Mouse (Mus musculus) kidney, postnatal 36 days (tissue): ENCODE results near the gene Foxf1.

Experiments
- DNase-seq, 2 experiments: peaks; one replicate each; pipeline ENCODE4 v3.0.0; 2021 to 2022; ENCODE audit warnings: mixed read lengths in 2 of 2

Gene Foxf1

GRCm38 (mm10) chr8:121082218-121083092 is 1.7 kb upstream of the Foxf1 start:
- DNase-seq: no peak

- peak; percentile 71 to 80 for DNase-seq
Measured at GRCm38 (mm10) chr8:121083093-121083935, 872 bp upstream of the Foxf1 start.

- DNase-seq: no peak
Measured at GRCm38 (mm10) chr8:121083936-121084209, 313 bp upstream of the Foxf1 start.

GRCm38 (mm10) chr8:121085011-121085410 is 825 bp downstream of the Foxf1 start:
- DNase-seq: no peak

- no peak for DNase-seq
Measured at GRCm38 (mm10) chr8:121085561-121085960, 1.4 kb downstream of the Foxf1 start.

- DNase-seq: no peak
Measured at GRCm38 (mm10) chr8:121086004-121086900, 2.1 kb downstream of the Foxf1 start.

- no peak for DNase-seq
Measured at GRCm38 (mm10) chr8:121088281-121088680, 4.1 kb downstream of the Foxf1 start.

GRCm38 (mm10) chr8:121088871-121089630 is 4.9 kb downstream of the Foxf1 start:
- no peak for DNase-seq

- no peak for DNase-seq
Measured at GRCm38 (mm10) chr8:121089631-121090380, 5.6 kb downstream of the Foxf1 start.

- no peak for DNase-seq
Measured at GRCm38 (mm10) chr8:121090716-121091115, 6.5 kb downstream of the Foxf1 start.

GRCm38 (mm10) chr8:121092141-121092540 is 8.0 kb downstream of the Foxf1 start:
- DNase-seq: no peak

- peak; percentile 73 to 94 for DNase-seq
Measured at GRCm38 (mm10) chr8:121092627-121093026, 8.4 kb downstream of the Foxf1 start.

- no peak for DNase-seq
Measured at GRCm38 (mm10) chr8:121093496-121093895, 9.3 kb downstream of the Foxf1 start.

- DNase-seq: peak; percentile 63 to 83
Measured at GRCm38 (mm10) chr8:121104049-121104818, 20.0 kb downstream of the Foxf1 start.

GRCm38 (mm10) chr8:121107668-121108656 is 23.8 kb downstream of the Foxf1 start, which contains the start of gene Mthfsd:
Gene Mthfsd, minus strand, starts transcription at chr8:121108392.
- peak; percentile 98 to 100 for DNase-seq

- DNase-seq: no peak
Measured at GRCm38 (mm10) chr8:121108657-121109056, 24.5 kb downstream of the Foxf1 start.

GRCm38 (mm10) chr8:121111145-121111907 is 27.1 kb downstream of the Foxf1 start:
- no peak for DNase-seq

GRCm38 (mm10) chr8:121113261-121113660 is 29.1 kb downstream of the Foxf1 start:
- DNase-seq: peak; percentile 95 to 97
